Mouse (Mus musculus): ENCODE measurements around the gene Btbd9. TPM values are rescaled to one million over a fixed set of nuclear protein-coding genes. Genes with fewer than 3 reads are reported as not detected.
"Not testable (repeated sequence)": the region's sequence is repeated elsewhere in the genome, so short reads cannot be mapped to it uniquely, and the experiment has no call there.

Gene Btbd9
- polyA plus RNA-seq, 1 experiment = 15.3 TPM

GRCm38 (mm10) chr17:30506916-30507315 is 69.4 kb downstream of the Btbd9 start:
- no peak for TF ChIP-seq MAX (IDR thresholded peaks at IDR 0.05)
- TF ChIP-seq MYOD1 (IDR thresholded peaks at IDR 0.05; ENCODE audit: control insufficient read depth, insufficient read length, low read depth) = no peak
- no peak for TF ChIP-seq MYOG (IDR thresholded peaks at IDR 0.05; ENCODE audit: control insufficient read depth, extremely low read depth, insufficient read length)
- no peak for TF ChIP-seq CEBPB (IDR thresholded peaks at IDR 0.05; ENCODE audit: low read depth)
- TF ChIP-seq USF1 (IDR thresholded peaks at IDR 0.05; ENCODE audit: low read depth) = no peak
- TF ChIP-seq CTCF (IDR thresholded peaks at IDR 0.05; ENCODE audit: control insufficient read depth, insufficient read depth, insufficient read length) = no peak
- no peak for TF ChIP-seq FOSL1 (IDR thresholded peaks at IDR 0.05; ENCODE audit: insufficient read depth, low read length, poor library complexity, severe bottlenecking)

GRCm38 (mm10) chr17:30499541-30499940 is 76.7 kb downstream of the Btbd9 start:
- H3K79me3 ChIP-seq (ENCODE audit: low read depth); H3K27me3 ChIP-seq (ENCODE audit: control insufficient read depth, insufficient read depth, insufficient read length); H3ac ChIP-seq (ENCODE audit: control insufficient read depth, insufficient read length, low read depth); H3K36me3 ChIP-seq (ENCODE audit: control insufficient read depth, insufficient read depth); H3K4me3 ChIP-seq (ENCODE audit: insufficient read depth, poor library complexity, severe bottlenecking); H3K79me2 ChIP-seq (ENCODE audit: control insufficient read depth, insufficient read depth): not testable (repeated sequence)

More at GRCm38 (mm10) chr17:30506916-30507315, 69.4 kb downstream of the Btbd9 start:
- H3K79me2 ChIP-seq (ENCODE audit: control insufficient read depth, insufficient read depth) = no peaks in the 10 kb centered on the region
- H3K79me3 ChIP-seq (ENCODE audit: low read depth) = no peaks in the 10 kb centered on the region
- no peaks in the 10 kb centered on the region for H3K27me3 ChIP-seq (ENCODE audit: control insufficient read depth, insufficient read depth, insufficient read length)
- no peak overlapping the region for H3ac ChIP-seq (ENCODE audit: control insufficient read depth, insufficient read length, low read depth)
- H3K36me3 ChIP-seq (ENCODE audit: control insufficient read depth, insufficient read depth) = no peaks in the 10 kb centered on the region
- no peak overlapping the region for H3K4me3 ChIP-seq (ENCODE audit: insufficient read depth, poor library complexity, severe bottlenecking)

GRCm38 (mm10) chr17:30498779-30499178 is 77.5 kb downstream of the Btbd9 start:
- no peak for TF ChIP-seq MAX (IDR thresholded peaks at IDR 0.05)
- TF ChIP-seq FOSL1 (IDR thresholded peaks at IDR 0.05; ENCODE audit: insufficient read depth, low read length, poor library complexity, severe bottlenecking) = no peak
- TF ChIP-seq MYOG (IDR thresholded peaks at IDR 0.05; ENCODE audit: control insufficient read depth, extremely low read depth, insufficient read length) = no peak
- TF ChIP-seq MYOD1 (IDR thresholded peaks at IDR 0.05; ENCODE audit: control insufficient read depth, insufficient read length, low read depth) = no peak
- TF ChIP-seq CEBPB (IDR thresholded peaks at IDR 0.05; ENCODE audit: low read depth) = no peak
- TF ChIP-seq CTCF (IDR thresholded peaks at IDR 0.05; ENCODE audit: control insufficient read depth, insufficient read depth, insufficient read length) = no peak
- no peak for TF ChIP-seq USF1 (IDR thresholded peaks at IDR 0.05; ENCODE audit: low read depth)
- Histone ChIP-seq H3ac (ENCODE audit: control insufficient read depth, insufficient read length, low read depth) (no peak overlapping the region), H3K27me3 (ENCODE audit: control insufficient read depth, insufficient read depth, insufficient read length) (no peaks in the 10 kb centered on the region), H3K4me3 (ENCODE audit: insufficient read depth, poor library complexity, severe bottlenecking) (no peak overlapping the region), H3K79me3 (ENCODE audit: low read depth) (no peaks in the 10 kb centered on the region), H3K79me2 (ENCODE audit: control insufficient read depth, insufficient read depth) (no peaks in the 10 kb centered on the region), H3K36me3 (ENCODE audit: control insufficient read depth, insufficient read depth) (no peaks in the 10 kb centered on the region)

GRCm38 (mm10) chr17:30498376-30498719 is 77.9 kb downstream of the Btbd9 start:
- Histone ChIP-seq H3K27me3 (ENCODE audit: control insufficient read depth, insufficient read depth, insufficient read length) (no peaks in the 10 kb centered on the region), H3K79me3 (ENCODE audit: low read depth) (no peaks in the 10 kb centered on the region), H3K4me3 (ENCODE audit: insufficient read depth, poor library complexity, severe bottlenecking) (no peak overlapping the region), H3K79me2 (ENCODE audit: control insufficient read depth, insufficient read depth) (no peaks in the 10 kb centered on the region), H3K36me3 (ENCODE audit: control insufficient read depth, insufficient read depth) (no peaks in the 10 kb centered on the region), H3ac (ENCODE audit: control insufficient read depth, insufficient read length, low read depth) (no peak overlapping the region)
- TF ChIP-seq MAX (IDR thresholded peaks at IDR 0.05) = no peak
- TF ChIP-seq CEBPB (IDR thresholded peaks at IDR 0.05; ENCODE audit: low read depth) = no peak
- no peak for TF ChIP-seq CTCF (IDR thresholded peaks at IDR 0.05; ENCODE audit: control insufficient read depth, insufficient read depth, insufficient read length)
- TF ChIP-seq MYOG (IDR thresholded peaks at IDR 0.05; ENCODE audit: control insufficient read depth, extremely low read depth, insufficient read length) = no peak

- Histone ChIP-seq H3K4me3 (ENCODE audit: insufficient read depth, poor library complexity, severe bottlenecking) (no peak overlapping the region), H3K27me3 (ENCODE audit: control insufficient read depth, insufficient read depth, insufficient read length) (no peaks in the 10 kb centered on the region), H3ac (ENCODE audit: control insufficient read depth, insufficient read length, low read depth) (no peak overlapping the region), H3K79me3 (ENCODE audit: low read depth) (no peaks in the 10 kb centered on the region), H3K36me3 (ENCODE audit: control insufficient read depth, insufficient read depth) (no peaks in the 10 kb centered on the region), H3K79me2 (ENCODE audit: control insufficient read depth, insufficient read depth) (no peaks in the 10 kb centered on the region)
- TF ChIP-seq CEBPB (IDR thresholded peaks at IDR 0.05; ENCODE audit: low read depth) (no peak), MYOD1 (IDR thresholded peaks at IDR 0.05; ENCODE audit: control insufficient read depth, insufficient read length, low read depth) (no peak), USF1 (IDR thresholded peaks at IDR 0.05; ENCODE audit: low read depth) (no peak), CTCF (IDR thresholded peaks at IDR 0.05; ENCODE audit: control insufficient read depth, insufficient read depth, insufficient read length) (no peak), FOSL1 (IDR thresholded peaks at IDR 0.05; ENCODE audit: insufficient read depth, low read length, poor library complexity, severe bottlenecking) (no peak), MYOG (IDR thresholded peaks at IDR 0.05; ENCODE audit: control insufficient read depth, extremely low read depth, insufficient read length) (no peak), MAX (IDR thresholded peaks at IDR 0.05) (no peak)
Measured at GRCm38 (mm10) chr17:30497525-30498375, 78.5 kb downstream of the Btbd9 start.

- TF ChIP-seq USF1 (IDR thresholded peaks at IDR 0.05; ENCODE audit: low read depth) = no peak
- no peak for TF ChIP-seq MAX (IDR thresholded peaks at IDR 0.05)
- no peak for TF ChIP-seq MYOG (IDR thresholded peaks at IDR 0.05; ENCODE audit: control insufficient read depth, extremely low read depth, insufficient read length)
- no peak for TF ChIP-seq CTCF (IDR thresholded peaks at IDR 0.05; ENCODE audit: control insufficient read depth, insufficient read depth, insufficient read length)
- no peak for TF ChIP-seq CEBPB (IDR thresholded peaks at IDR 0.05; ENCODE audit: low read depth)
- no peak for TF ChIP-seq MYOD1 (IDR thresholded peaks at IDR 0.05; ENCODE audit: control insufficient read depth, insufficient read length, low read depth)
- TF ChIP-seq FOSL1 (IDR thresholded peaks at IDR 0.05; ENCODE audit: insufficient read depth, low read length, poor library complexity, severe bottlenecking) = no peak
- no peak overlapping the region for H3ac ChIP-seq (ENCODE audit: control insufficient read depth, insufficient read length, low read depth)
Measured at GRCm38 (mm10) chr17:30495567-30495966, 80.7 kb downstream of the Btbd9 start.

More at GRCm38 (mm10) chr17:30495567-30495966, 80.7 kb downstream of the Btbd9 start:
- Histone ChIP-seq H3K36me3 (ENCODE audit: control insufficient read depth, insufficient read depth) (no peaks in the 10 kb centered on the region), H3K27me3 (ENCODE audit: control insufficient read depth, insufficient read depth, insufficient read length) (no peaks in the 10 kb centered on the region), H3K79me3 (ENCODE audit: low read depth) (no peaks in the 10 kb centered on the region), H3K4me3 (ENCODE audit: insufficient read depth, poor library complexity, severe bottlenecking) (no peak overlapping the region), H3K79me2 (ENCODE audit: control insufficient read depth, insufficient read depth) (no peaks in the 10 kb centered on the region)

Data from C2C12 (cell line).